Mouse (Mus musculus) natural killer cell, adult 2 months (primary cell): ENCODE measurements around the gene Ano2.

Source experiments
- DNase-seq, 2 experiments: peaks; one replicate each; pipeline ENCODE4 v3.0.0; 2022; ENCODE audit warnings: low spot score in 2 of 2

The Ano2 gene

GRCm38 (mm10) chr6:126053136-126053535 is 362.9 kb downstream of the Ano2 start:
- DNase-seq = no peak

- no peak for DNase-seq
Measured at GRCm38 (mm10) chr6:126057706-126058105, 367.5 kb downstream of the Ano2 start.

- DNase-seq = no peak
Measured at GRCm38 (mm10) chr6:126080531-126080930, 390.3 kb downstream of the Ano2 start.

GRCm38 (mm10) chr6:126086321-126086950 is 396.2 kb downstream of the Ano2 start:
- no peak for DNase-seq

GRCm38 (mm10) chr6:126088489-126089265 is 398.5 kb downstream of the Ano2 start:
- DNase-seq = no peak
